Mouse (Mus musculus) ES-E14 (cell line): Measurements from ENCODE around the gene Dnajc13. TPM values are rescaled to one million over a fixed set of nuclear protein-coding genes. Genes with fewer than 3 reads are reported as not detected.

Experiments
- DNase-seq: peaks from one replicate; pipeline ENCODE4 v3.0.0-alpha.2; 2013; ENCODE audit warnings: low read depth, low spot score
- H3K27ac ChIP-seq: 2 replicates; pipeline ENCODE4 v1.5.1; 2012; ENCODE audit warnings: low read depth, mild to moderate bottlenecking, low read length, moderate library complexity, mixed read lengths; ENCODE audit not compliant: poor library complexity, insufficient read depth, severe bottlenecking
- H3K36me3 ChIP-seq: 2 replicates; pipeline ENCODE4 v1.6.1; 2012; ENCODE audit warnings: mild to moderate bottlenecking, low read length, moderate library complexity, mixed read lengths; ENCODE audit not compliant: control insufficient read depth, poor library complexity, insufficient read depth, severe bottlenecking
- H3K4me1 ChIP-seq, 2 experiments: fragments of 150-350 bp in 1 of 2; sonication (generic) in 1 of 2; 2 replicates each; pipeline ENCODE4 v1.6.1; 2012; ENCODE audit warnings: low read length in 2 of 2, mild to moderate bottlenecking in 1 of 2, mixed read lengths in 1 of 2; ENCODE audit not compliant: control insufficient read depth in 2 of 2, insufficient read depth in 2 of 2, poor library complexity in 1 of 2
- H3K4me3 ChIP-seq, 2 experiments: fragments of 150-350 bp in 1 of 2; sonication (generic) in 1 of 2; 2 replicates each; pipeline ENCODE4 v1.5.1; 2012; ENCODE audit warnings: low read length in 2 of 2, low read depth in 1 of 2, mild to moderate bottlenecking in 1 of 2, mixed read lengths in 1 of 2; ENCODE audit not compliant: insufficient read depth in 1 of 2, poor library complexity in 1 of 2, severe bottlenecking in 1 of 2
- H3K9ac ChIP-seq: 2 replicates; pipeline ENCODE4 v1.6.1; 2012; ENCODE audit warnings: low read depth, mild to moderate bottlenecking, low read length, mixed read lengths; ENCODE audit not compliant: poor library complexity, insufficient read depth, severe bottlenecking
- H3K9me3 ChIP-seq: fragments of 150-350 bp; sonication (generic); 2 replicates; pipeline ENCODE4 v1.6.1; 2012; ENCODE audit warnings: low read depth, mild to moderate bottlenecking, low read length; ENCODE audit not compliant: control insufficient read depth, insufficient read depth
- CHD2 ChIP-seq: IDR thresholded peaks from 2 replicates; pipeline ENCODE4 v1.6.1; 2014; ENCODE audit warnings: mild to moderate bottlenecking, low read depth, low read length, inconsistent platforms
- HCFC1 ChIP-seq: IDR thresholded peaks from 2 replicates; pipeline ENCODE4 v1.6.1; 2012; ENCODE audit warnings: low read length, inconsistent platforms, borderline replicate concordance; ENCODE audit not compliant: insufficient read depth
- MAFK ChIP-seq: IDR thresholded peaks from 2 replicates; pipeline ENCODE4 v1.6.1; 2014; ENCODE audit warnings: mild to moderate bottlenecking, low read depth, low read length, inconsistent platforms; ENCODE audit not compliant: insufficient read depth
- ZC3H11A ChIP-seq: IDR thresholded peaks from 2 replicates; pipeline ENCODE4 v1.6.1; 2012; ENCODE audit warnings: low read depth, mild to moderate bottlenecking, inconsistent platforms, low read length, borderline replicate concordance
- ZNF384 ChIP-seq: IDR thresholded peaks from 2 replicates; pipeline ENCODE4 v1.6.1; 2012; ENCODE audit warnings: low read depth, low read length, inconsistent platforms
- in situ Hi-C, 2 experiments: fragments of 600-800 bp; cut with MboI; formaldehyde crosslinking; loops; one replicate each; pipeline ENCODE4 v1.15.1; 2025; ENCODE audit warnings: low sequenced_read_pairs in 2 of 2, inconsistent platforms in 1 of 2; ENCODE audit not compliant: unreplicated experiment in 2 of 2
- total RNA-seq: library from RNA; depleted of rRNA; stranded (reverse); fragments of 300-350 nt; gene quantifications from 2 replicates; pipeline ENCODE4 v1.2.3, GENCODE M21; 2012

Gene Dnajc13
- total RNA-seq, 1 experiment, result 72.3 TPM

- Histone ChIP-seq H3K27ac (no peak overlapping the region), H3K4me3 (no peak overlapping the region), H3K4me1 (no peaks in the 10 kb centered on the region), H3K36me3 (peaks cover 30% of the 10 kb centered on the region), H3K9ac (no peak overlapping the region), H3K9me3 (no peaks in the 10 kb centered on the region)
- no peak for DNase-seq
- TF ChIP-seq MAFK, result no peak
- no peak for TF ChIP-seq HCFC1
- no peak for TF ChIP-seq CHD2
- no peak for TF ChIP-seq ZNF384
- TF ChIP-seq ZC3H11A, result no peak
- in situ Hi-C loops, result loop anchor here in 1 of 2 experiments (25.0 kb wide), 1 partner anchor 844 kb away; no protein-coding TSS in a partner anchor
These were observed 81.1 kb downstream of the Dnajc13 start for GRCm38 (mm10) chr9:104181626-104182025.

GRCm38 (mm10) chr9:104180046-104180445, 82.7 kb downstream of the Dnajc13 start:
- peaks cover 35% of the 10 kb centered on the region for H3K36me3 ChIP-seq
- in situ Hi-C loops, result loop anchor here in 1 of 2 experiments (25.0 kb wide), 1 partner anchor 843 kb away; no protein-coding TSS in a partner anchor
- TF ChIP-seq MAFK (no peak), ZC3H11A (no peak), HCFC1 (no peak), CHD2 (no peak), ZNF384 (no peak)
- no peaks in the 10 kb centered on the region for H3K4me1 ChIP-seq
- H3K27ac ChIP-seq, result no peak overlapping the region
- no peaks in the 10 kb centered on the region for H3K9me3 ChIP-seq
- H3K9ac ChIP-seq, result no peak overlapping the region
- DNase-seq, result no peak
- H3K4me3 ChIP-seq, result no peak overlapping the region

GRCm38 (mm10) chr9:104172342-104172741, 90.4 kb downstream of the Dnajc13 start:
- Histone ChIP-seq H3K4me1 (no peaks in the 10 kb centered on the region), H3K36me3 (peaks cover 37% of the 10 kb centered on the region)

GRCm38 (mm10) chr9:104171651-104172050, 91.1 kb downstream of the Dnajc13 start:
- no peak overlapping the region for H3K9ac ChIP-seq
- H3K27ac ChIP-seq, result no peak overlapping the region
- H3K36me3 ChIP-seq, result peaks cover 41% of the 10 kb centered on the region
- no peak for DNase-seq
- no peaks in the 10 kb centered on the region for H3K4me1 ChIP-seq
- no peak overlapping the region for H3K4me3 ChIP-seq
- in situ Hi-C loops, result no loop called here
- TF ChIP-seq ZC3H11A (no peak), CHD2 (no peak), MAFK (no peak), HCFC1 (no peak)
- no peaks in the 10 kb centered on the region for H3K9me3 ChIP-seq

More at GRCm38 (mm10) chr9:104172342-104172741, 90.4 kb downstream of the Dnajc13 start:
- TF ChIP-seq MAFK, result no peak
- TF ChIP-seq ZNF384, result no peak
- no peak for TF ChIP-seq HCFC1
- no peak for TF ChIP-seq CHD2
- no peak for TF ChIP-seq ZC3H11A
- no peak overlapping the region for H3K27ac ChIP-seq
- H3K9ac ChIP-seq, result no peak overlapping the region
- H3K4me3 ChIP-seq, result no peak overlapping the region
- H3K9me3 ChIP-seq, result no peaks in the 10 kb centered on the region
- in situ Hi-C loops, result no loop called here
- DNase-seq, result no peak

GRCm38 (mm10) chr9:104169986-104170385, 92.7 kb downstream of the Dnajc13 start:
- DNase-seq, result no peak
- Histone ChIP-seq H3K4me1 (no peaks in the 10 kb centered on the region), H3K9me3 (no peaks in the 10 kb centered on the region), H3K27ac (no peak overlapping the region), H3K36me3 (peaks cover 44% of the 10 kb centered on the region), H3K4me3 (no peak overlapping the region), H3K9ac (no peak overlapping the region)
- TF ChIP-seq CHD2 (no peak), HCFC1 (no peak), MAFK (no peak), ZC3H11A (no peak), ZNF384 (no peak)
- in situ Hi-C loops, result no loop called here
